ENCODE assay signal across 8 mouse cellular contexts in the genomic region with DNA sequence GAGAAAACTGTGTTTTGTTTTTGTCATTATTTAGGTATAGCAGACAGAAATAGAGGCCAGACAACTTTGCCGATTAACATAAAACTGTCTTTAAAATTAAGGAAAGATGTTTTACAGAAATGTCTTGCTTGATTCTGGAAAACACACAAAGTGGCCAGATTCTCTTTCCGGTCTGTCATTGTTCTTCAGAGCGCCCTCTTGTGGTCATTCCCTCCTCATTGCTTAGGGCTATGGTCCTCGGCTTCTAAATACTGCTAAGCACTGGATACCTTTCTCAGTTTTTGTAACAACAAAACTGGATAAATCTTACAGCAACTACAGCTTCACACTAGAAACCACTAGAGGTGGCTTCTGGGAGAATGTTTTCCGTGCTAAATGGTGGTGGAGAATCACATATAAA.
DNase-seq lines count a peak whose midpoint lies in the region; ATAC-seq lines count a peak whose summit lies in the region.

No protein-coding gene starts in this region.

- H3K9ac ChIP-seq in midbrain, embryonic 15.5 days, result no peak overlapping the region

- no peaks in the 10 kb centered on the region for H3K27me3 ChIP-seq in midbrain, embryonic 15.5 days (replicated peaks)

- H3K9me3 ChIP-seq in midbrain, embryonic 15.5 days, result no peaks in the 10 kb centered on the region

- H3K4me2 ChIP-seq in midbrain, embryonic 15.5 days, result no peak overlapping the region

- no peaks in the 10 kb centered on the region for H3K36me3 ChIP-seq in midbrain, embryonic 15.5 days (replicated peaks)

- H3K4me1 ChIP-seq in midbrain, embryonic 15.5 days, result no peaks in the 10 kb centered on the region

- ATAC-seq in frontal cortex, adult (ENCODE audit: low TSS enrichment), result peak; percentile 93
- 0 out of 2 replicates have a peak, but pooled peaks have one; percentile 58 for ATAC-seq in midbrain, embryonic 15.5 days (replicated peaks)
- no peak for ATAC-seq in erythroblast, adult 5-6 weeks (replicated peaks; ENCODE audit: low FRiP score, poor library complexity, severe bottlenecking)

- no peak overlapping the region for H3K27ac ChIP-seq in midbrain, embryonic 15.5 days

- H3K4me3 ChIP-seq in midbrain, embryonic 15.5 days, result no peak overlapping the region

- WGBS in midbrain, embryonic 15.5 days, result 42% methylated on average over 5 of the region's 5 CpGs

- DNase-seq in gastrocnemius, adult 18-20 months (ENCODE audit: low spot score), result peak; percentile 42
- DNase-seq in gastrocnemius, postnatal 25 days, result no peak
- DNase-seq in A20 (ENCODE audit: low read depth, low spot score), result peak; percentile 55
- DNase-seq in adrenal gland, postnatal 36 days, result peak; percentile 57 to 74
- DNase-seq in left cerebral cortex, adult 11 months (ENCODE audit: low spot score), result peak; percentile 25
